Mouse (Mus musculus) liver, adult 2 months (tissue): Measurements from ENCODE around the gene Trappc10. TPM values are rescaled to one million over a fixed set of nuclear protein-coding genes. Genes with fewer than 3 reads are reported as not detected.

Experiments used
- DNase-seq: peaks from one replicate; pipeline ENCODE4 v3.0.0-alpha.2; 2011; ENCODE audit warnings: low read depth, low spot score; ENCODE audit errors: extremely low read depth
- H3K27ac ChIP-seq: fragments of 200-500 bp; replicated peaks from 2 replicates; pipeline ENCODE4 v1.5.1; 2012; ENCODE audit warnings: low read depth, mild to moderate bottlenecking, control low read depth, inconsistent platforms, low read length; ENCODE audit not compliant: insufficient read depth
- H3K27me3 ChIP-seq: fragments of 200-500 bp; 2 replicates; pipeline ENCODE4 v1.6.1; 2012; ENCODE audit warnings: mild to moderate bottlenecking, moderate library complexity, low read length, inconsistent platforms; ENCODE audit not compliant: control insufficient read depth, insufficient read depth
- H3K36me3 ChIP-seq: fragments of 200-500 bp; 2 replicates; pipeline ENCODE4 v1.6.1; 2012; ENCODE audit warnings: low read length, inconsistent platforms; ENCODE audit not compliant: control insufficient read depth, insufficient read depth
- H3K4me1 ChIP-seq: fragments of 200-500 bp; 2 replicates; pipeline ENCODE4 v1.6.1; 2011; ENCODE audit warnings: low read length; ENCODE audit not compliant: control insufficient read depth, insufficient read depth
- H3K4me3 ChIP-seq: fragments of 200-500 bp; 2 replicates; pipeline ENCODE4 v1.5.1; 2011; ENCODE audit warnings: low read depth, mild to moderate bottlenecking, control low read depth, low read length, moderate library complexity; ENCODE audit not compliant: insufficient read depth
- H3K79me2 ChIP-seq: fragments of 200-500 bp; 2 replicates; pipeline ENCODE4 v1.6.1; 2012; ENCODE audit warnings: inconsistent platforms, mild to moderate bottlenecking, low read length, moderate library complexity; ENCODE audit not compliant: control insufficient read depth, insufficient read depth
- H3K9ac ChIP-seq: fragments of 200-500 bp; 2 replicates; pipeline ENCODE4 v1.6.1; 2012; ENCODE audit warnings: low read depth, mild to moderate bottlenecking, control low read depth, inconsistent platforms, low read length
- CTCF ChIP-seq: fragments of 200-500 bp; IDR thresholded peaks from 2 replicates; pipeline ENCODE4 v1.5.1; 2011; ENCODE audit warnings: low read depth, low read length, control low read depth
- POLR2A ChIP-seq: fragments of 200-500 bp; IDR thresholded peaks from 2 replicates; pipeline ENCODE4 v1.6.1; 2011; ENCODE audit warnings: low read length, control low read depth; ENCODE audit not compliant: insufficient read depth; ENCODE audit errors: extremely low read depth
- WGBS: fragments of 180-500 bp; shearing (Covaris S2); methylation state at CpG from one replicate; pipeline ENCODE4 v1.1.7; 2018; 5-methylcytosine and 5-hydroxymethylcytosine counted together
- polyA plus RNA-seq: library from polyadenylated mRNA; depleted of rRNA; stranded (reverse); fragments of >200 nt; gene quantifications from 2 replicates; pipeline ENCODE4 v1.2.3, GENCODE M21; 2012
- total RNA-seq: library from RNA; depleted of rRNA; stranded (reverse); fragments of >200 nt; gene quantifications from 2 replicates; pipeline ENCODE4 v1.2.3, GENCODE M21; 2014

The Trappc10 gene
- total and polyA plus RNA-seq, 2 experiments = 10.3 to 19.8 TPM

DNA sequence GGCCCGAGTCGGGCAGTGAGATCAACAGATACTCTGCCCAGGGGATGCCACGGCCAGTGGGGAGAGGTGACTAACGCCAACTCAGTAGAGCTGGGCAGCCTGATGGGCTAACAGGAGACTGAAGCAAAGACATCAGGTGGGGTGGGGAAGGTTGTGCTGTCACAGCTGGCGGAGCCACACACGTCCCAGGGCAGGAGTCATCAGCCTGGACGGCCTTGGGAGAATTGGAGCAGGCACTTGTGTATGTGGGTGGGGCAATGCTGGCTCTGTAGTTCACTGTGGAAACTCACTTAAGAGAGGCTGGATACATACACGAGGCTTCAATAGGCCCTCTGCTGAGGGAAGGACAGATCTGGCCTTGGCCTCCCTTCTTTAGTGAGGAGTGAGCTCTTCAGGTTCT, 83.3 kb downstream of the Trappc10 start:
- H3K27me3 ChIP-seq = no peaks in the 10 kb centered on the region
- H3K36me3 ChIP-seq = no peaks in the 10 kb centered on the region
- no peak overlapping the region for H3K9ac ChIP-seq
- no peak overlapping the region for H3K27ac ChIP-seq
- 74% methylated on average over 8 of the region's 8 CpGs for WGBS
- H3K4me1 ChIP-seq = peaks cover 4% of the 10 kb centered on the region; the same call in 1 of the 2 replicates
- no peak for DNase-seq
- TF ChIP-seq CTCF = no peak
- TF ChIP-seq POLR2A = no peak
- no peaks in the 10 kb centered on the region for H3K79me2 ChIP-seq
- H3K4me3 ChIP-seq = no peak overlapping the region

GRCm38 (mm10) chr10:78160369-78161095, 83.9 kb downstream of the Trappc10 start:
- Histone ChIP-seq H3K79me2 (no peaks in the 10 kb centered on the region), H3K4me1 (peaks cover 4% of the 10 kb centered on the region; the same call in 1 of the 2 replicates), H3K27me3 (no peaks in the 10 kb centered on the region), H3K4me3 (no peak overlapping the region), H3K9ac (no peak overlapping the region), H3K36me3 (no peaks in the 10 kb centered on the region), H3K27ac (no peak overlapping the region)
- WGBS = 87% methylated on average over 16 of the region's 16 CpGs
- TF ChIP-seq CTCF = no peak
- no peak for TF ChIP-seq POLR2A
- no peak for DNase-seq

DNA sequence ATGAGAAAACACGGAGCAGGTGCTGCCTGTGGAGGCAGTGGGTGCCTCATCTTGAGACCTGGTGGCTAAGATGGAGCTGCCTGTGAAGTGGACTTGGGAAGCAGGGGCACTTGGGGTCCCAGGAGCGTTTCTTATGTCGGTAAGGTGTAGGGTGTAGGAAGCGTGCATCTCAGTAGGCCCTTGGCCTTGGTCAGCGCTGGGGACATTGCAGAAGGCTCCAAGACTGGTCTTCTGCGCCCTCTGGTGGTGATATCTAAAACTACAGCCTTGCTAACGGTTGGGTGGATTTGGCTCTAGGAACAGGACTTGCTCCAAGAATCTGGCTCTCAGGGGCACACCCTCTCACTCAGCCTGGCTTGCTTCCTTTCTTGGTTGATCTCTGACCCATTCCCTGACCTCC, 84.5 kb downstream of the Trappc10 start:
- H3K27me3 ChIP-seq = no peaks in the 10 kb centered on the region
- peaks cover 4% of the 10 kb centered on the region; the same call in 1 of the 2 replicates for H3K4me1 ChIP-seq
- peak; percentile 71 for DNase-seq
- TF ChIP-seq POLR2A (no peak), CTCF (peak; percentile 89)
- H3K9ac ChIP-seq = no peak overlapping the region
- H3K27ac ChIP-seq = no peak overlapping the region
- H3K4me3 ChIP-seq = no peak overlapping the region
- H3K79me2 ChIP-seq = no peaks in the 10 kb centered on the region
- H3K36me3 ChIP-seq = no peaks in the 10 kb centered on the region
- WGBS = 3% methylated on average over 7 of the region's 7 CpGs

GRCm38 (mm10) chr10:78159252-78159878, 85.1 kb downstream of the Trappc10 start:
- TF ChIP-seq POLR2A = no peak
- Histone ChIP-seq H3K4me1 (peaks cover 4% of the 10 kb centered on the region; the same call in 1 of the 2 replicates), H3K9ac (no peak overlapping the region), H3K4me3 (no peak overlapping the region), H3K27me3 (no peaks in the 10 kb centered on the region), H3K27ac (no peak overlapping the region), H3K79me2 (no peaks in the 10 kb centered on the region), H3K36me3 (no peaks in the 10 kb centered on the region)
- DNase-seq = peak; percentile 50
- WGBS = 6% methylated on average over 17 of the region's 17 CpGs

DNA sequence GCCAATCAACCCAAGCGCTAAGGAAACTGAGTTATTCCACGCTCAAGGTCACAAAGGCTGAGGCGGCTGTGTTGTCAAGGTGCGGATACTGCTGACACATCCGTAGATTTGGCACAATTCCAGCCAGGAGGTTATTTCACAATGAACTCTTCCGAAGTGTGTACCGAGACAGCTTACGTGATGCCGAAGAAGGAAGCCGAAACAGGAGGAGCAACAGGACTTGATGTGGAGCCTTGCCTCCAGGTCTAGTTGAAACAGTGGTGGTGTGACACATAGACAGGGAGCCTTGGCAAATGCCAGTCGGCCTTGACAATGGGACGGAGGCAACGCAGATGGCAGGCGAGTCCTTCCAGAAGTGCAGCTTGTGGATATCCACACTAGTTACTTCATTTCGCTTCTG, 86.4 kb downstream of the Trappc10 start:
- 59% methylated on average over 15 of the region's 15 CpGs for WGBS
- no peak overlapping the region for H3K27ac ChIP-seq
- no peak overlapping the region for H3K9ac ChIP-seq
- H3K4me1 ChIP-seq = peaks cover 4% of the 10 kb centered on the region; the same call in 1 of the 2 replicates
- no peak overlapping the region for H3K4me3 ChIP-seq
- no peaks in the 10 kb centered on the region for H3K27me3 ChIP-seq
- peak; percentile 41 for DNase-seq
- no peaks in the 10 kb centered on the region for H3K36me3 ChIP-seq
- no peaks in the 10 kb centered on the region for H3K79me2 ChIP-seq
- TF ChIP-seq POLR2A (no peak), CTCF (no peak)

- Histone ChIP-seq H3K4me3 (no peak overlapping the region), H3K27me3 (no peaks in the 10 kb centered on the region), H3K27ac (no peak overlapping the region), H3K9ac (no peak overlapping the region), H3K4me1 (peaks cover 4% of the 10 kb centered on the region; the same call in 1 of the 2 replicates), H3K79me2 (no peaks in the 10 kb centered on the region), H3K36me3 (no peaks in the 10 kb centered on the region)
- TF ChIP-seq POLR2A = no peak
- TF ChIP-seq CTCF = no peak
- DNase-seq = no peak
- WGBS = 71% methylated on average over 6 of the region's 6 CpGs
Measured at GRCm38 (mm10) chr10:78156926-78157325, 87.5 kb downstream of the Trappc10 start.
